Mouse (Mus musculus) left cerebral cortex, postnatal 36 days (tissue): ENCODE results near the gene Ankrd54. TPM values are rescaled to one million over a fixed set of nuclear protein-coding genes. Genes with fewer than 3 reads are reported as not detected.
"Not testable (repeated sequence)": the region's sequence is repeated elsewhere in the genome, so short reads cannot be mapped to it uniquely, and the experiment has no call there.

ENCODE experiments used
- DNase-seq, 2 experiments: peaks; one replicate each; pipeline ENCODE4 v3.0.0; 2021 to 2022; ENCODE audit warnings: low spot score in 2 of 2, mixed read lengths in 1 of 2
- intact Hi-C: fragments of 180-260 bp; cut with DNase I; formaldehyde crosslinking; loops from one replicate; pipeline ENCODE4 v1.15.1; 2025
- total RNA-seq, 2 experiments: library from RNA; stranded (reverse); gene quantifications; 2 replicates each; pipeline ENCODE4 v1.2.3; 2021

The Ankrd54 gene
- total RNA-seq, 2 experiments from 2014 or later: 14.1 to 19.0 TPM

- intact Hi-C loops: no loop called here
- no peak for DNase-seq
Observed at GRCm38 (mm10) chr15:79026511-79027290, 36.0 kb downstream of the Ankrd54 start.

- DNase-seq: no peak
- intact Hi-C loops: no loop called here
Observed at GRCm38 (mm10) chr15:79025687-79026308, 36.9 kb downstream of the Ankrd54 start.

GRCm38 (mm10) chr15:79023366-79023765 lies 39.3 kb downstream of the Ankrd54 start:
- no peak for DNase-seq
- intact Hi-C loops: no loop called here

GRCm38 (mm10) chr15:79022671-79023230 lies 39.9 kb downstream of the Ankrd54 start:
- DNase-seq: no peak
- intact Hi-C loops: no loop called here

GRCm38 (mm10) chr15:79018886-79019285 lies 43.8 kb downstream of the Ankrd54 start:
- DNase-seq: no peak
- intact Hi-C loops: no loop called here

GRCm38 (mm10) chr15:79018191-79018590 lies 44.5 kb downstream of the Ankrd54 start:
- intact Hi-C loops: no loop called here
- no peak for DNase-seq

GRCm38 (mm10) chr15:79013382-79013781 lies 49.3 kb downstream of the Ankrd54 start:
- no peak for DNase-seq
- intact Hi-C loops: no loop called here

- no peak for DNase-seq
- intact Hi-C loops: no loop called here
Observed at GRCm38 (mm10) chr15:79011550-79011949, 51.1 kb downstream of the Ankrd54 start.

- DNase-seq: no peak
- intact Hi-C loops: no loop called here
Observed at GRCm38 (mm10) chr15:79009734-79010133, 53.0 kb downstream of the Ankrd54 start.

GRCm38 (mm10) chr15:79007836-79008235 lies 54.9 kb downstream of the Ankrd54 start:
- DNase-seq, intact Hi-C loops: not testable (repeated sequence)

GRCm38 (mm10) chr15:79007059-79007458 lies 55.6 kb downstream of the Ankrd54 start:
- intact Hi-C loops: no loop called here
- no peak for DNase-seq

- DNase-seq: no peak
- intact Hi-C loops: no loop called here
Observed at GRCm38 (mm10) chr15:79006638-79007037, 56.1 kb downstream of the Ankrd54 start.

- intact Hi-C loops: no loop called here
- DNase-seq: no peak
Observed at GRCm38 (mm10) chr15:79005581-79005980, 57.1 kb downstream of the Ankrd54 start.

Other genes starting within 250 kb of the Ankrd54 start
- 10 to 100 TPM; 14.4 to 16.5 TPM for gene Cdc42ep1, start 220.3 kb downstream of the Ankrd54 start, total RNA-seq
- gene Lgals2, start 207.4 kb downstream of the Ankrd54 start, total RNA-seq: not detected
- gene Gga1, start 185.7 kb downstream of the Ankrd54 start, total RNA-seq: 10 to 100 TPM; 57.6 to 65.0 TPM
- gene Gm49510, start 163.2 kb downstream of the Ankrd54 start, total RNA-seq: under 1 TPM in 1 of 2 experiments, not detected in 1; 0.97 TPM
- gene Sh3bp1, start 163.1 kb downstream of the Ankrd54 start, total RNA-seq: 10 to 100 TPM; 23.7 to 31.5 TPM
- gene Pdxp, start 149.0 kb downstream of the Ankrd54 start, total RNA-seq: 100 to 1,000 TPM; 159 to 192 TPM
- gene Lgals1, start 136.2 kb downstream of the Ankrd54 start, total RNA-seq: 10 to 100 TPM; 19.3 to 25.0 TPM
- 10 to 100 TPM; 39.5 to 42.1 TPM for gene Nol12, start 128.0 kb downstream of the Ankrd54 start, total RNA-seq
- 10 to 100 TPM; 14.3 to 19.5 TPM for gene Triobp, start 115.2 kb downstream of the Ankrd54 start, total RNA-seq
- 100 to 1,000 TPM in 1 of 2 experiments, 10 to 100 TPM in 1; 87.0 to 113 TPM for gene H1f0, start 34.4 kb downstream of the Ankrd54 start, total RNA-seq
- not detected for gene Galr3, start 21.0 kb downstream of the Ankrd54 start, total RNA-seq
- gene Eif3l, start 12.3 kb upstream of the Ankrd54 start, total RNA-seq: 10 to 100 TPM; 62.6 to 65.3 TPM
- gene Micall1, start 46.0 kb upstream of the Ankrd54 start, total RNA-seq: 10 to 100 TPM; 26.8 to 28.0 TPM
- gene Polr2f, start 78.1 kb upstream of the Ankrd54 start, total RNA-seq: 100 to 1,000 TPM in 1 of 2 experiments, 10 to 100 TPM in 1; 95.2 to 109 TPM
- gene 1700088E04Rik, start 78.4 kb upstream of the Ankrd54 start, total RNA-seq: 10 to 100 TPM; 12.6 to 13.2 TPM
- gene Sox10, start 102.3 kb upstream of the Ankrd54 start, total RNA-seq: 10 to 100 TPM; 29.2 to 29.8 TPM
- gene Pick1, start 166.3 kb upstream of the Ankrd54 start, total RNA-seq: 10 to 100 TPM; 48.9 to 50.4 TPM
- gene Gm49486, start 166.5 kb upstream of the Ankrd54 start, total RNA-seq: 1 to 10 TPM in 1 of 2 experiments, under 1 TPM in 1; 0.20 to 1.2 TPM
- under 1 TPM in 1 of 2 experiments, not detected in 1; 0.17 TPM for gene Slc16a8, start 191.9 kb upstream of the Ankrd54 start, total RNA-seq
- 1 to 10 TPM; 3.5 to 4.5 TPM for gene Baiap2l2, start 222.6 kb upstream of the Ankrd54 start, total RNA-seq